Mouse (Mus musculus): ENCODE data around the gene Mapkapk2. TPM values are rescaled to one million over a fixed set of nuclear protein-coding genes. Genes with fewer than 3 reads are reported as not detected.
A peak's percentile ranks its signal among the peaks of the same experiment; 100 is the strongest.

Gene Mapkapk2
- polyA plus RNA-seq, 1 experiment from 2014 or later, result 10.8 TPM

- H3K27me3 ChIP-seq (ENCODE audit: control insufficient read depth, insufficient read depth, low read depth, low read length), result no peaks in the 10 kb centered on the region
- peak overlapping the region; percentile 47; the same call in 1 of the 2 replicates for H3K27ac ChIP-seq (ENCODE audit: low read length)
- ATAC-seq (ENCODE audit: low read depth), result 0 out of 2 replicates have a peak, but pooled peaks have one; percentile 35
- no peaks in the 10 kb centered on the region for H3K36me3 ChIP-seq (ENCODE audit: control insufficient read depth, insufficient read depth)
- peaks cover 62% of the 10 kb centered on the region for H3K4me1 ChIP-seq (ENCODE audit: control insufficient read depth, low read depth, low read length)
- H3K9me3 ChIP-seq (replicated peaks; ENCODE audit: control insufficient read depth, low read length), result no peaks in the 10 kb centered on the region
- H3K9ac ChIP-seq (ENCODE audit: low read depth, low read length), result no peak overlapping the region
- no peak overlapping the region for H3K4me3 ChIP-seq (ENCODE audit: low read depth, low read length)
- 0 out of 2 replicates have a peak overlapping the region, but pooled peaks have one; percentile 5 for H3K4me2 ChIP-seq (ENCODE audit: low read depth, low read length)
- WGBS (ENCODE audit: insufficient replicate concordance), result 36% methylated on average over 2 of the region's 2 CpGs
These were observed 8.0 kb downstream of the Mapkapk2 start for GRCm38 (mm10) chr1:131089525-131090127.

DNA sequence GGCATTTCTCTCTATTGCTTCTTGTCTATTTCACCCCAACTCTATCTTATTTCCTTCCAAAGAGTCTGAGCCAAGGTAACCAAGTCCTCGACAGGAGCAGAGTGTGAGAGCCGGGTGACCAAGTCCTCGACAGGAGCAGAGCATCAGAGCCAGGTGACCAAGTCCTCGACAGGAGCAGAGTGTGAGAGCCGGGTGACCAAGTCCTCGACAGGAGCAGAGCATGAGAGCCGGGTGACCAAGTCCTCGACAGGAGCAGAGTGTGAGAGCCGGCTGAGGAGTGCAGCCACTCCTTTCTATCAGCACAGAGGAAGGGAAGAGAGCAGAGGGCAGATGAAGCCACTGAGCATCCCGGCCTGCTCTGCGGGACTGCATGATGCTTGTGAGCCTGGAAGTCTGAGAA is 9.1 kb downstream of the Mapkapk2 start:
- no peak overlapping the region for H3K4me2 ChIP-seq (ENCODE audit: low read depth, low read length)
- peaks cover 64% of the 10 kb centered on the region for H3K4me1 ChIP-seq (ENCODE audit: control insufficient read depth, low read depth, low read length)
- ATAC-seq (ENCODE audit: low read depth), result no peak
- no peak overlapping the region for H3K9ac ChIP-seq (ENCODE audit: low read depth, low read length)
- no peaks in the 10 kb centered on the region for H3K9me3 ChIP-seq (replicated peaks; ENCODE audit: control insufficient read depth, low read length)
- WGBS (ENCODE audit: insufficient replicate concordance), result 47% methylated on average over 11 of the region's 11 CpGs
- H3K27ac ChIP-seq (ENCODE audit: low read length), result no peak overlapping the region
- no peaks in the 10 kb centered on the region for H3K27me3 ChIP-seq (ENCODE audit: control insufficient read depth, insufficient read depth, low read depth, low read length)
- H3K4me3 ChIP-seq (ENCODE audit: low read depth, low read length), result no peak overlapping the region
- H3K36me3 ChIP-seq (ENCODE audit: control insufficient read depth, insufficient read depth), result no peaks in the 10 kb centered on the region

- 44% methylated on average over 7 of the region's 7 CpGs for WGBS (ENCODE audit: insufficient replicate concordance)
- H3K36me3 ChIP-seq (ENCODE audit: control insufficient read depth, insufficient read depth), result no peaks in the 10 kb centered on the region
- no peaks in the 10 kb centered on the region for H3K9me3 ChIP-seq (replicated peaks; ENCODE audit: control insufficient read depth, low read length)
- H3K27ac ChIP-seq (ENCODE audit: low read length), result peak overlapping the region; percentile 70
- peak overlapping the region; percentile 27; the same call in 1 of the 2 replicates for H3K4me2 ChIP-seq (ENCODE audit: low read depth, low read length)
- H3K4me1 ChIP-seq (ENCODE audit: control insufficient read depth, low read depth, low read length), result peaks cover 69% of the 10 kb centered on the region
- no peaks in the 10 kb centered on the region for H3K27me3 ChIP-seq (ENCODE audit: control insufficient read depth, insufficient read depth, low read depth, low read length)
- peak; percentile 60 for ATAC-seq (ENCODE audit: low read depth)
- H3K9ac ChIP-seq (ENCODE audit: low read depth, low read length), result no peak overlapping the region
- no peak overlapping the region for H3K4me3 ChIP-seq (ENCODE audit: low read depth, low read length)
These were observed 10.7 kb downstream of the Mapkapk2 start for GRCm38 (mm10) chr1:131086907-131087306.

DNA sequence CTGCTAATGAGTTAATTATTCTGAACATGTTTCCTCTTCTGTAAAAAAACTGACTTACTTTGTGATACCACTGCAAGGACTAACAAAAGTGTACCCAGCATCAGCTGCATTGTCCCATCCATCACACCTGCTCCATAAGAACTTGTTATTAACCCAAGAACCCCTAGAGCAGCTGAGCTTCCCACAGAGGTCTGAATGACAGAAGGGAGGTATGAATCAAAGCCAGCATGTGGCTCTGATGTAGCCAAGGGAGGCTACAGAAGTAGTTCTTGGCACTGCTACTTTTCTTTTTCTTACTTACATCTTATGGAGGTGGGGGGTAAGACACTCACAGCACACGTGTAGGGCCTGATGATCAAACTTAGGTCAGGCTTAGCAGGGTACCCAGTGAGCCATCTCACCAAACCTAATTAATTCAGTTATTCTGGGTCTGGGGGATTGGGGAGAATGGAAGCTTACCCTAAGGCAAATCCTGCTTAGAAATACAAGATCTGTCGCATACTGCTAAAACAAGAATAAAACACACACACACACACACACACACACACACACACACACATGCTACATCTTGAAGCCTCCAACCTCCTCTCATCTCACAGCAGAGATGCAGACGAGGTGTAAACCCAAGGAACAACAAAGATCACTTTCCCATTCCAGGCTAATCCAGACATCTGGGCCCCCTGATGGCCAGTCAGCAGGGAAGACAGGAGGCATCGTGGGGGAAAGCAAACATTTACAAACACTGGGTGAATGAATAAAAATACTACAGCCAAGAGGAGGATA is 11.5 kb downstream of the Mapkapk2 start:
- Histone ChIP-seq H3K9me3 (replicated peaks; ENCODE audit: control insufficient read depth, low read length) (no peaks in the 10 kb centered on the region), H3K27me3 (ENCODE audit: control insufficient read depth, insufficient read depth, low read depth, low read length) (no peaks in the 10 kb centered on the region), H3K4me2 (ENCODE audit: low read depth, low read length) (peak overlapping the region; percentile 27; the same call in 1 of the 2 replicates), H3K36me3 (ENCODE audit: control insufficient read depth, insufficient read depth) (no peaks in the 10 kb centered on the region), H3K4me1 (ENCODE audit: control insufficient read depth, low read depth, low read length) (peaks cover 68% of the 10 kb centered on the region), H3K9ac (ENCODE audit: low read depth, low read length) (no peak overlapping the region), H3K4me3 (ENCODE audit: low read depth, low read length) (no peak overlapping the region), H3K27ac (ENCODE audit: low read length) (peak overlapping the region; percentile 70)
- ATAC-seq (ENCODE audit: low read depth), result no peak
- 40% methylated on average over 4 of the region's 4 CpGs for WGBS (ENCODE audit: insufficient replicate concordance)

DNA sequence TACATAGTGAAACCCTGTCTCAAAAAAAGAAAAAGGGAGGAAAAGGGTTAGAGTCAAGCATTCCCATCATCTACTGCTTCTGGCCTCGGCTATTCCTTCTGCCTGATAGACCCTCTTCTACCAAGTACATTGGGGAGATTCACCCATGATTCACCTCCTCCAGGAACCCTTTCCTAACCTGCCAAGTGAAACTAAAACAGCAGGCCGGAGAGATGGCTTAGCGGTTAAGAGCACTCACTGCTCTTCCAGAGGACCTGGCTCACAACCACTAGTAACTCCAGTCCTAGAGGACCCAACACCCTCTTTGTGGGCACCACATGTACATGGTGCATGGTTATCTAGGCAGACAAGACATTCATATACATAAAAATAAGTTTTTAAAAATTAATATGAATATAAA is 12.4 kb downstream of the Mapkapk2 start:
- H3K9me3 ChIP-seq (replicated peaks; ENCODE audit: control insufficient read depth, low read length), result no peaks in the 10 kb centered on the region
- no peak for ATAC-seq (ENCODE audit: low read depth)
- H3K36me3 ChIP-seq (ENCODE audit: control insufficient read depth, insufficient read depth), result no peaks in the 10 kb centered on the region
- H3K9ac ChIP-seq (ENCODE audit: low read depth, low read length), result no peak overlapping the region
- no peaks in the 10 kb centered on the region for H3K27me3 ChIP-seq (ENCODE audit: control insufficient read depth, insufficient read depth, low read depth, low read length)
- WGBS (ENCODE audit: insufficient replicate concordance), result 54% methylated on average over 3 of the region's 3 CpGs
- H3K27ac ChIP-seq (ENCODE audit: low read length), result peak overlapping the region; percentile 18; the same call in 1 of the 2 replicates
- no peak overlapping the region for H3K4me2 ChIP-seq (ENCODE audit: low read depth, low read length)
- H3K4me1 ChIP-seq (ENCODE audit: control insufficient read depth, low read depth, low read length), result peaks cover 63% of the 10 kb centered on the region
- H3K4me3 ChIP-seq (ENCODE audit: low read depth, low read length), result no peak overlapping the region

GRCm38 (mm10) chr1:131084289-131084688 is 13.3 kb downstream of the Mapkapk2 start:
- Histone ChIP-seq H3K9ac (ENCODE audit: low read depth, low read length) (peak overlapping the region; percentile 22; the same call in 1 of the 2 replicates), H3K9me3 (replicated peaks; ENCODE audit: control insufficient read depth, low read length) (no peaks in the 10 kb centered on the region), H3K4me2 (ENCODE audit: low read depth, low read length) (peak overlapping the region; percentile 21), H3K36me3 (ENCODE audit: control insufficient read depth, insufficient read depth) (no peaks in the 10 kb centered on the region), H3K27ac (ENCODE audit: low read length) (peak overlapping the region; percentile 86), H3K4me1 (ENCODE audit: control insufficient read depth, low read depth, low read length) (peaks cover 61% of the 10 kb centered on the region), H3K4me3 (ENCODE audit: low read depth, low read length) (no peak overlapping the region), H3K27me3 (ENCODE audit: control insufficient read depth, insufficient read depth, low read depth, low read length) (no peaks in the 10 kb centered on the region)
- ATAC-seq (ENCODE audit: low read depth), result peak; percentile 75
- 13% methylated on average over 8 of the region's 8 CpGs for WGBS (ENCODE audit: insufficient replicate concordance)

DNA sequence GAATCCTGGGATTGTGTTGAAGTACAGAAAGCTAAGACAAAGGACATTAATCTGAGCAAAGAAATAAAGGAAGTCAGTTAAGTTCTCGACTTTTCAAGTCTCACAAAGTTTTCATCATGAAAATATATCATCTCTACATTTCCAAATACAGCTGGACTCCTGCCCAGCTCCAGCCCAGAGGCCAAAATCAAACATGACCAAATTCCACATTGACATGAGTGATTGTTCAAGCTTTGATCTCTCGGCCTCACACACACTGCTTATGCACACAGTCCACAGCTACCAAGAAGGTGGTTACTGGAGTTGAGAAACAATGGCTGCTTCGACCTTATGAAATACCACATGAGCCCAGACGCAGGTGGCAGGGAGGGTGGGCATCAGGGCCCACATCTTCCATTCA is 14.0 kb downstream of the Mapkapk2 start:
- Histone ChIP-seq H3K27ac (ENCODE audit: low read length) (peak overlapping the region; percentile 86), H3K4me1 (ENCODE audit: control insufficient read depth, low read depth, low read length) (peaks cover 55% of the 10 kb centered on the region), H3K4me2 (ENCODE audit: low read depth, low read length) (peak overlapping the region; percentile 15; the same call in 1 of the 2 replicates), H3K9me3 (replicated peaks; ENCODE audit: control insufficient read depth, low read length) (no peaks in the 10 kb centered on the region), H3K4me3 (ENCODE audit: low read depth, low read length) (no peak overlapping the region), H3K27me3 (ENCODE audit: control insufficient read depth, insufficient read depth, low read depth, low read length) (no peaks in the 10 kb centered on the region), H3K9ac (ENCODE audit: low read depth, low read length) (no peak overlapping the region), H3K36me3 (ENCODE audit: control insufficient read depth, insufficient read depth) (no peaks in the 10 kb centered on the region)
- 27% methylated on average over 4 of the region's 4 CpGs for WGBS (ENCODE audit: insufficient replicate concordance)
- peak; percentile 72 for ATAC-seq (ENCODE audit: low read depth)

DNA sequence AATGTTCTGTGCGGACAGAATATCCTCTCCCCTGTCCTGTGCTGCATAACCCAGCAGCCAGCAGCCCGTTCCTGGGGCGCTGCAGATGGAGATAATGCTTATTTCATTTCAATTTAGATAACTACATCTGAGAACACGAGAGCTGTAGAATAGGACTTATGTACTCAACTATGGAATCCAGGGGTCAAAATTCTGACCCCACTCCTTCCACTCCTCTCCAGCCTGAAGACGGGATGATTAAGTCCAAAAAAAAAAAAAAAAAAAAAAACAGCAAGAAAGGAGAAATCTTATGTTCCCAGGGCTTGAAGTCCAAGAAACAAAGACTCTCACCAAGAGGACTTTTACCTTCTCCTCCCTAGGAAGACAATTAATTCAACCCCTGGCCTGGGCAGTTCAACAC is 14.5 kb downstream of the Mapkapk2 start:
- Histone ChIP-seq H3K27me3 (ENCODE audit: control insufficient read depth, insufficient read depth, low read depth, low read length) (no peaks in the 10 kb centered on the region), H3K27ac (ENCODE audit: low read length) (peak overlapping the region; percentile 86), H3K9ac (ENCODE audit: low read depth, low read length) (no peak overlapping the region), H3K4me3 (ENCODE audit: low read depth, low read length) (no peak overlapping the region), H3K9me3 (replicated peaks; ENCODE audit: control insufficient read depth, low read length) (no peaks in the 10 kb centered on the region), H3K4me2 (ENCODE audit: low read depth, low read length) (peak overlapping the region; percentile 15; the same call in 1 of the 2 replicates), H3K36me3 (ENCODE audit: control insufficient read depth, insufficient read depth) (no peaks in the 10 kb centered on the region), H3K4me1 (ENCODE audit: control insufficient read depth, low read depth, low read length) (peaks cover 55% of the 10 kb centered on the region)
- ATAC-seq (ENCODE audit: low read depth), result no peak
- WGBS (ENCODE audit: insufficient replicate concordance), result 25% methylated on average over 5 of the region's 5 CpGs

GRCm38 (mm10) chr1:131080686-131081085 is 16.9 kb downstream of the Mapkapk2 start:
- H3K4me3 ChIP-seq (ENCODE audit: low read depth, low read length), result no peak overlapping the region
- H3K36me3 ChIP-seq (ENCODE audit: control insufficient read depth, insufficient read depth), result no peaks in the 10 kb centered on the region
- H3K9ac ChIP-seq (ENCODE audit: low read depth, low read length), result no peak overlapping the region
- no peaks in the 10 kb centered on the region for H3K27me3 ChIP-seq (ENCODE audit: control insufficient read depth, insufficient read depth, low read depth, low read length)
- peaks cover 51% of the 10 kb centered on the region for H3K4me1 ChIP-seq (ENCODE audit: control insufficient read depth, low read depth, low read length)
- H3K4me2 ChIP-seq (ENCODE audit: low read depth, low read length), result no peak overlapping the region
- 76% methylated on average over 1 of the region's 1 CpGs for WGBS (ENCODE audit: insufficient replicate concordance)
- ATAC-seq (ENCODE audit: low read depth), result no peak
- H3K27ac ChIP-seq (ENCODE audit: low read length), result no peak overlapping the region
- no peaks in the 10 kb centered on the region for H3K9me3 ChIP-seq (replicated peaks; ENCODE audit: control insufficient read depth, low read length)

All from liver, embryonic 16.5 days (tissue).